Mouse (Mus musculus) G1E (cell line): ENCODE measurements at regions not wholly inside any gene's neighbourhood (a gene's known extent, or its start where the extent isn't known, plus 50 kb on each side); places are given as distances from the start of the nearest gene placed in this dataset.

Experiments
- ATAC-seq: 2 replicates; pipeline ENCODE4 v1.8.0; 2016; ENCODE audit warnings: mild to moderate bottlenecking; ENCODE audit not compliant: insufficient number of reproducible peaks, poor library complexity, low FRiP score, severe bottlenecking; ENCODE audit errors: extremely low read depth
- DNase-seq: peaks from one replicate; pipeline ENCODE4 v3.0.0; 2012; ENCODE audit warnings: low spot score
- H3K27me3 ChIP-seq: 2 replicates; pipeline ENCODE4 v1.6.1; 2012; ENCODE audit warnings: mild to moderate bottlenecking, low read length, inconsistent platforms; ENCODE audit not compliant: insufficient read depth
- H3K36me3 ChIP-seq: replicated peaks from 2 replicates; pipeline ENCODE3; 2012; ENCODE audit warnings: mild to moderate bottlenecking, inconsistent platforms
- H3K4me1 ChIP-seq: 2 replicates; pipeline ENCODE4 v1.6.1; 2012; ENCODE audit warnings: low read depth, low read length, inconsistent platforms, mixed read lengths; ENCODE audit not compliant: insufficient read depth
- H3K4me3 ChIP-seq: 2 replicates; pipeline ENCODE4 v1.5.1; 2012; ENCODE audit warnings: low read depth, mild to moderate bottlenecking, inconsistent platforms, low read length, moderate library complexity, mixed read lengths
- H3K9me3 ChIP-seq: replicated peaks from 2 replicates; pipeline ENCODE4 v1.6.1; 2012; ENCODE audit warnings: inconsistent platforms
- CTCF ChIP-seq: IDR thresholded peaks from 2 replicates; pipeline ENCODE4 v1.5.1; 2012; ENCODE audit warnings: low read depth, low read length, inconsistent platforms, mixed read lengths
- GATA1 ChIP-seq: IDR thresholded peaks from 2 replicates; pipeline ENCODE4 v1.6.1; 2012; ENCODE audit warnings: borderline replicate concordance, low read length, inconsistent platforms, mixed read lengths
- GATA2 ChIP-seq: IDR thresholded peaks from 2 replicates; pipeline ENCODE4 v1.6.1; 2012; ENCODE audit warnings: low read depth, low read length, inconsistent platforms, borderline replicate concordance
- POLR2AphosphoS5 ChIP-seq: IDR thresholded peaks from 2 replicates; pipeline ENCODE4 v1.6.1; 2012; ENCODE audit warnings: low read depth, low read length, inconsistent platforms; ENCODE audit not compliant: insufficient replicate concordance
- TAL1 ChIP-seq: conservative IDR thresholded peaks from 2 replicates; pipeline ENCODE4 v1.6.1; 2012; ENCODE audit warnings: low read depth, low read length, inconsistent platforms, mixed read lengths

DNA sequence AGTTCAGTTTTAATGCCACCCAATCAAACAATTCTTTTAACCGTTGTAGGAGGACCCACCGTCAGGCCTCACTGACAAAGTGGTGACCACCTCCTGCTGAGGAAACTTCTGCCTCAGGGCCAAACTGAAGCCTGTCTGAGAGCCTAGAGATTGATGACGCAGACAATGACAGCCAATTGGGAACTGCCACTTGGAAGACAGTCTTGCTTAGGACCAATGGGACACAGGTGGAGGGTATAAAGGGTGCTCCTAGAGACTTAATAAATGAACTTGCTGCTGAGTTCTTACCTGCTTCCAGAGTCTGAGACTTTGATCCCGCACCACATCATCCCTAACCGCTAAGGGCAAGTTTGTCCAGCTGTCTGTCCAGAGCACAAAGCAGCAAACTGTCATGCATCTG is 80.0 kb downstream of the Tbx4 start:
- no peaks in the 10 kb centered on the region for H3K4me1 ChIP-seq
- no peak overlapping the region for H3K4me3 ChIP-seq
- TF ChIP-seq CTCF: no peak
- TF ChIP-seq GATA2: no peak
- TF ChIP-seq POLR2AphosphoS5: no peak
- TF ChIP-seq GATA1: no peak
- TF ChIP-seq TAL1: no peak
- DNase-seq (no peak), ATAC-seq (no peak)
- peaks cover 9% of the 10 kb centered on the region for H3K27me3 ChIP-seq
- H3K36me3 ChIP-seq: no peaks in the 10 kb centered on the region
- no peaks in the 10 kb centered on the region for H3K9me3 ChIP-seq

DNA sequence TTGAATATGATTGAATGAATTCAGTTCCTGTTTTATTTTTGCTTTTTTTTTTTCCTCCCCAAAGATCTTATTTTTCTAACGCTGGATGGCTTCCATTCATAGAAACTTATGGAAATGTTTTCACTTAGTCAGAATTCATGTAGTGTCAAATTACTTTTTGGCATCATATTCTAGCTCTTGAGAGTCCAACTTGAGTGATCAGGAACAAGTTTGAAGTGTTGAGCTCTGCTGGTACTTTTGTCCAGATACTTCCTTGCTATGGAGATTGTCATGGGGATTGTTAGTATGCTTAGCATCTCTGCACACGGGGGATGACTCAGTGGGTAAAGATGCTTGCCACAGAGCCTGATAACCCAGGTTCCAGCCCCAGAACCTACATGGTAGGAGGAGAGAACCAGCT is 84.1 kb downstream of the Tbx4 start:
- no peak for TF ChIP-seq GATA2
- no peak for ATAC-seq
- no peaks in the 10 kb centered on the region for H3K36me3 ChIP-seq
- no peak for DNase-seq
- no peaks in the 10 kb centered on the region for H3K4me1 ChIP-seq
- no peak overlapping the region for H3K4me3 ChIP-seq
- H3K27me3 ChIP-seq: peaks cover 3% of the 10 kb centered on the region; the same call in 1 of the 2 replicates
- H3K9me3 ChIP-seq: no peaks in the 10 kb centered on the region

DNA sequence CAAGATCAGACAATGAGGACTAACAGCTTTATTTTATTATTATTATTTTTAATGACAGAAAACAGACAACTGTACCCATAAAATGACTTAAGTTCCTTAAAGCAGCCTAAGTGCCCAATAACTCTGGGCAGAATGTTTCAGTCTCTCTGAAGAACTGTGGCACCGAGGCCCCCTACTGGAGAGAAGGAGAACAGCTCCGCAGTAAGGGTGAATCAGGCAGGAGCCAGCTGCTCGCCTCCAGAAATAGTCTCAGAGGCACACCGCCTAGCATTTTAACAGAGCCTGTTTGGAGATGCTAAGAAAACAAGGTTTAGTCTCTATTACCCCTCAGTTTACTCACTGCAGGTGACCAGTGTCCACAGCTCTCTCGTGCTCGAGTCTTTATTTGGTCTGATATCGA is 86.2 kb downstream of the Tbx4 start:
- Histone ChIP-seq H3K27me3 (peaks cover 3% of the 10 kb centered on the region; the same call in 1 of the 2 replicates), H3K36me3 (no peaks in the 10 kb centered on the region), H3K9me3 (no peaks in the 10 kb centered on the region), H3K4me3 (no peak overlapping the region), H3K4me1 (no peaks in the 10 kb centered on the region)
- peak; percentile 52 for DNase-seq
- no peak for TF ChIP-seq TAL1
- no peak for TF ChIP-seq GATA1
- TF ChIP-seq POLR2AphosphoS5: no peak
- TF ChIP-seq GATA2: no peak
- TF ChIP-seq CTCF: peak; percentile 85
- ATAC-seq: no peak

DNA sequence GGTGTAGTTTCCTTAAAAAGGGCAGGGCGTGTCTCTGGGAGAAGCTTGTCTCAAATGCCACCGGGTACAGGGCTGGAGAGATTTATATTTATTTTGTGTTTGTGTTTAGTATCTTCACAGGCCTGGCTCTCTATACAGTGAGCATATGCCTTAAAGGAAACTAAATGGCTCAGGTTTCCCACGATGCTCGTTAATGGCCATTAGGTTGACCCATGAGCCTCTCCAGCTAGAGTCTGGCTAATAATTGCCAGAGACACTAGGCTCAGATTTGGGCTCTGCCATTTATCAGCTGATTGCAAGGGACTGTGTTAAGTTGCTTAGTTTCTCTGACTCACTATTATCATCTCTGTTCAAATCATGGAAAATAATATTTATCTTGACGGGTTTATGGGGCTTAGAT is 87.5 kb downstream of the Tbx4 start:
- no peaks in the 10 kb centered on the region; the same call in 1 of the 2 replicates for H3K27me3 ChIP-seq
- no peak for DNase-seq
- TF ChIP-seq TAL1 (no peak), GATA2 (no peak), POLR2AphosphoS5 (no peak), CTCF (no peak), GATA1 (no peak)
- H3K36me3 ChIP-seq: no peaks in the 10 kb centered on the region
- H3K9me3 ChIP-seq: no peaks in the 10 kb centered on the region
- H3K4me3 ChIP-seq: no peak overlapping the region
- ATAC-seq: no peak
- H3K4me1 ChIP-seq: no peaks in the 10 kb centered on the region

DNA sequence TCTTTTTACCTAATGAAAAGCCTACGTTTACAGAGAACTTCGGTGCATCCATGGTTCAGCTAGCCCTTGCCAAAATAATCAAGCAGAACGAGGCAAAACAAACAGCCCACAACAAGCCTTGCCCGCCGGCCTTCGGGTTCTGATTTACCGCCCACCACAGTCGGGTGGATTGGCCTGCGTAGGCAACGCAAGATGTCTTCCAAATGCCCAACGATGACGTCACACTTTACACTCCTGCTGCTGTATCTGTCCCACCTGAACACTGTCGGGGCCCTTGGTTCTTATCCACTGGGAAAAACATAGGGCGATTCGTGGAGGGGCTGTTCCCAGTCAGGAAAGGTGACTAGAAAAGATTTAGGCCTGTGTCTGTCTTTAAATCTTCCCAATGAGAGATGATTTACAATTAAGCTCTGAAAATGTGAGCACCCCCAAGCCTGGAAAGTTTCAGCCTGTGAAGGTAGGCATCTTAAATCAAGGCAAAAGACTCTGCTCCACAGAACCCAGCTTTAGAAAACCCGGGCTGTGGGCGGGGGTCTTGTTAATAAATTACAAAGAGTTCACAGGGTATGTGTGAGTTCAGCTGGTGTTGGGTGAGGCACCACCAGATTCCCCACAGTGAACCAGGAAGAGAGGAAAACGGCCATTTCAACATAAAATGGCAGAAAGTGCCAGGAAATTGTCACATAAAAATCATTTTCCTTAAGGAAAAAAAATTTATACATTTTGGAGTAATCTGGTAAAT is 90.6 kb downstream of the Tbx4 start:
- TF ChIP-seq GATA1: no peak
- TF ChIP-seq TAL1: no peak
- TF ChIP-seq GATA2: no peak
- TF ChIP-seq POLR2AphosphoS5: no peak
- TF ChIP-seq CTCF: no peak
- no peaks in the 10 kb centered on the region for H3K4me1 ChIP-seq
- H3K27me3 ChIP-seq: no peaks in the 10 kb centered on the region
- no peak for ATAC-seq
- no peaks in the 10 kb centered on the region for H3K36me3 ChIP-seq
- no peak overlapping the region for H3K4me3 ChIP-seq
- no peaks in the 10 kb centered on the region for H3K9me3 ChIP-seq
- no peak for DNase-seq

DNA sequence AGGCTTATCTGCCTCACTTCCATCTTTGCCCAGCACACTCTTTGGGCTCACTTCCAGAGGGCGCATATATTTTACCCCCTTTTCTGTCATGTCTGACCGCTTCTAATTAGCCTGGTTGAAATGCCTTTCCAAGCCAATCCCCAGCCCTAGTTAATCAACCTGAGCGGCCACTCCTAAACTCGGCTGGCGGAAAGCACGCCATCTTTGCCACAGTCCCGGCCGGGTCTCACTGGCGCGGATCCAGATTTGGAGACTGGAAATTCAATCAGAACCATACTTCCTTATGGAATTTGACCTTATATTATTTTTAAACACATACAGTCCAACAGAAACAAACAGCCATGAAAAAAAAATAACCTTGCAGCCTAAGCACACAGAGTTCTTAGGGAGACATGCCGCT is 94.2 kb downstream of the Tbx4 start:
- TF ChIP-seq TAL1 (no peak), GATA2 (no peak), POLR2AphosphoS5 (no peak), GATA1 (no peak), CTCF (no peak)
- Histone ChIP-seq H3K36me3 (no peaks in the 10 kb centered on the region), H3K9me3 (no peaks in the 10 kb centered on the region), H3K4me1 (no peaks in the 10 kb centered on the region), H3K27me3 (no peaks in the 10 kb centered on the region), H3K4me3 (no peak overlapping the region)
- no peak for ATAC-seq
- no peak for DNase-seq

DNA sequence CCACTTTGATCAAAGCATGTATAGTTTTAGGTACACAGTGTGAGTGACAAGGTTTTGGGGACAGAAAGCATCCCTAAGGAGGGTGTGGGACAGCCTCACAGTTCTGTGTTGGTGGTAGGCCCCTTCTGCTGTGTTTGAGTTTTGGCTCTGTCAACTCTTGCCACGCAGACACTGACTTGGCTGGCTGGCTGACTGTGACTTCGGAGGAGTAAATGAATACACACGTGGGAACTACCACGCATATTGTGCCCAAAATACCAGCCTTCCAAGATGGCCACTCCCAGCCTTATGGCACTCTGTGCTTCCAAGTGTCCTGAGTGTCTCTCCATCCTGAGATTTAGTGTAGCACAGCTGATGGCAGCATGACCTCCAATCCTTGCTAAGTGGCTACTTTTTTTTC is 95.3 kb downstream of the Tbx4 start:
- Histone ChIP-seq H3K27me3 (no peaks in the 10 kb centered on the region), H3K36me3 (no peaks in the 10 kb centered on the region), H3K9me3 (no peaks in the 10 kb centered on the region), H3K4me1 (no peaks in the 10 kb centered on the region), H3K4me3 (no peak overlapping the region)
- no peak for DNase-seq
- ATAC-seq: no peak
- TF ChIP-seq GATA1 (no peak), TAL1 (no peak), GATA2 (no peak), CTCF (no peak), POLR2AphosphoS5 (no peak)
